Mouse (Mus musculus) small intestine, adult 2 months (tissue): ENCODE results near the gene Mlec.

Experiments used
- CTCF ChIP-seq: fragments of 200-500 bp; IDR thresholded peaks from 2 replicates; pipeline ENCODE4 v1.5.1; 2012; ENCODE audit warnings: low read depth, mild to moderate bottlenecking, control low read depth, inconsistent platforms, low read length, moderate library complexity, mixed read lengths; ENCODE audit not compliant: insufficient replicate concordance, insufficient read length; ENCODE audit errors: extremely low read depth
- POLR2A ChIP-seq: fragments of 200-500 bp; IDR thresholded peaks from 2 replicates; pipeline ENCODE4 v1.6.1; 2012; ENCODE audit warnings: low read depth, mild to moderate bottlenecking, control low read depth, inconsistent platforms, low read length, moderate library complexity

DNA sequence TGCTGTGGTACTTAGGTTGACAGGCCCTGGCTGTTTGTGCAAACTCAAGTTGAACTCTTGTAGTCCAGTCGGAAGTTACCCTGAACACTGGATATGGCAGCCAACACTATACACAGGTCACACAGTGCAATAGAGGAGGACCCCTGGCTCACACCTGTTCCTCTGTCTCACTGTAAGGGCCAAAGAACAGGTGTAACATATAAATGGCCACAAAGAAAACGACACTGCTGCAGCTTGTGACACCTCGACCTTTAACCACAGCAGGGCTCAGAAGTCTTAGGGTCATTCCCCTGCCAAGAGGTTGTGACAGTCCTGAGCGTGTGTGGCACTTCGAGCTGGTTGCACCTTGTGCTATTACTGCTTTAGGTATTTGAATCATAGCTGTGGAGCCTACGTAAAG lies 57.5 kb downstream of the Mlec start:
- TF ChIP-seq CTCF: no peak
- TF ChIP-seq POLR2A: no peak
